Mouse (Mus musculus) liver, adult 2 months (tissue): ENCODE data around the gene Csmd2. TPM values are rescaled to one million over a fixed set of nuclear protein-coding genes. Genes with fewer than 3 reads are reported as not detected.

Experiments
- DNase-seq: peaks from one replicate; pipeline ENCODE4 v3.0.0-alpha.2; 2011; ENCODE audit warnings: low read depth, low spot score; ENCODE audit errors: extremely low read depth
- H3K27ac ChIP-seq: fragments of 200-500 bp; replicated peaks from 2 replicates; pipeline ENCODE4 v1.5.1; 2012; ENCODE audit warnings: low read depth, mild to moderate bottlenecking, control low read depth, inconsistent platforms, low read length; ENCODE audit not compliant: insufficient read depth
- H3K27me3 ChIP-seq: fragments of 200-500 bp; 2 replicates; pipeline ENCODE4 v1.6.1; 2012; ENCODE audit warnings: mild to moderate bottlenecking, moderate library complexity, low read length, inconsistent platforms; ENCODE audit not compliant: control insufficient read depth, insufficient read depth
- H3K36me3 ChIP-seq: fragments of 200-500 bp; 2 replicates; pipeline ENCODE4 v1.6.1; 2012; ENCODE audit warnings: low read length, inconsistent platforms; ENCODE audit not compliant: control insufficient read depth, insufficient read depth
- H3K4me1 ChIP-seq: fragments of 200-500 bp; 2 replicates; pipeline ENCODE4 v1.6.1; 2011; ENCODE audit warnings: low read length; ENCODE audit not compliant: control insufficient read depth, insufficient read depth
- H3K4me3 ChIP-seq: fragments of 200-500 bp; 2 replicates; pipeline ENCODE4 v1.5.1; 2011; ENCODE audit warnings: low read depth, mild to moderate bottlenecking, control low read depth, low read length, moderate library complexity; ENCODE audit not compliant: insufficient read depth
- H3K79me2 ChIP-seq: fragments of 200-500 bp; 2 replicates; pipeline ENCODE4 v1.6.1; 2012; ENCODE audit warnings: inconsistent platforms, mild to moderate bottlenecking, low read length, moderate library complexity; ENCODE audit not compliant: control insufficient read depth, insufficient read depth
- H3K9ac ChIP-seq: fragments of 200-500 bp; 2 replicates; pipeline ENCODE4 v1.6.1; 2012; ENCODE audit warnings: low read depth, mild to moderate bottlenecking, control low read depth, inconsistent platforms, low read length
- CTCF ChIP-seq: fragments of 200-500 bp; IDR thresholded peaks from 2 replicates; pipeline ENCODE4 v1.5.1; 2011; ENCODE audit warnings: low read depth, low read length, control low read depth
- POLR2A ChIP-seq: fragments of 200-500 bp; IDR thresholded peaks from 2 replicates; pipeline ENCODE4 v1.6.1; 2011; ENCODE audit warnings: low read length, control low read depth; ENCODE audit not compliant: insufficient read depth; ENCODE audit errors: extremely low read depth
- WGBS: fragments of 180-500 bp; shearing (Covaris S2); methylation state at CpG from one replicate; pipeline ENCODE4 v1.1.7; 2018; 5-methylcytosine and 5-hydroxymethylcytosine counted together
- polyA plus RNA-seq: library from polyadenylated mRNA; depleted of rRNA; stranded (reverse); fragments of >200 nt; gene quantifications from 2 replicates; pipeline ENCODE4 v1.2.3, GENCODE M21; 2012
- total RNA-seq: library from RNA; depleted of rRNA; stranded (reverse); fragments of >200 nt; gene quantifications from 2 replicates; pipeline ENCODE4 v1.2.3, GENCODE M21; 2014

The Csmd2 gene
- total and polyA plus RNA-seq, 2 experiments, result not detected

DNA sequence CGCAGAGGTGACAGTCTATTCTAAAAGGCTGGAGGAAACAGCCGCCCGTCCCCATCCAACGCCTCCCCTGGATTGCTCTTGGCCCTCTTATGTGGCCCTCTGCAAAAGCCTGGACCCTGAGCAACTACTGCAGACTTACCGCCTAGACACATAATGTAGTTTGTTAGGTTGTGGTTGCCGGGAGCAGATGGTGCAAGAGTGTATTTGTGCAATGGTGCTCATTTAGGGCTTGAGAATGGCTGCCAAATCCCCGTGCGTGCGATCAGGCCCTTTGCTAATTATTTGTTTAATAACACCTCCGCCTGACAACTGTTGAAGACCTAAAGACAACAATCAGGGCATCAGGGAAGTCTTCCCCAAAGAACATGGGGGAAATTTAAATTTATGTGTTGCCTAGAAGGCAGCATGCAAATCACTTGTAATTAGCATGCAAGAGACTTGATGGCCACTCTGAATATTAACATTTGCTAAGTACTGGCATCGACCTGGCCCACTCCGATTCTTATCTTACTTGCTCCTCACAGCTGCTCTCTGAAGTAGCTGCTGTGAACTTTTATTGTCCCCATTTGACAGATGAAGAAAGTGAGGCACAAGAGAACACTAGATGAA lies 147.5 kb downstream of the Csmd2 start:
- Histone ChIP-seq H3K4me1 (no peaks in the 10 kb centered on the region), H3K27ac (no peak overlapping the region), H3K27me3 (no peaks in the 10 kb centered on the region), H3K4me3 (no peak overlapping the region), H3K36me3 (no peaks in the 10 kb centered on the region), H3K9ac (no peak overlapping the region), H3K79me2 (no peaks in the 10 kb centered on the region)
- no peak for DNase-seq
- WGBS, result 81% methylated on average over 12 of the region's 12 CpGs
- TF ChIP-seq CTCF (no peak), POLR2A (no peak)

GRCm38 (mm10) chr4:128139991-128140390 lies 152.3 kb downstream of the Csmd2 start:
- H3K27me3 ChIP-seq, result no peaks in the 10 kb centered on the region
- no peak overlapping the region for H3K9ac ChIP-seq
- no peak overlapping the region for H3K4me3 ChIP-seq
- H3K36me3 ChIP-seq, result no peaks in the 10 kb centered on the region
- H3K79me2 ChIP-seq, result no peaks in the 10 kb centered on the region
- H3K4me1 ChIP-seq, result no peaks in the 10 kb centered on the region
- DNase-seq, result no peak
- H3K27ac ChIP-seq, result no peak overlapping the region
- no peak for TF ChIP-seq CTCF
- TF ChIP-seq POLR2A, result no peak
- 83% methylated on average over 2 of the region's 2 CpGs for WGBS

DNA sequence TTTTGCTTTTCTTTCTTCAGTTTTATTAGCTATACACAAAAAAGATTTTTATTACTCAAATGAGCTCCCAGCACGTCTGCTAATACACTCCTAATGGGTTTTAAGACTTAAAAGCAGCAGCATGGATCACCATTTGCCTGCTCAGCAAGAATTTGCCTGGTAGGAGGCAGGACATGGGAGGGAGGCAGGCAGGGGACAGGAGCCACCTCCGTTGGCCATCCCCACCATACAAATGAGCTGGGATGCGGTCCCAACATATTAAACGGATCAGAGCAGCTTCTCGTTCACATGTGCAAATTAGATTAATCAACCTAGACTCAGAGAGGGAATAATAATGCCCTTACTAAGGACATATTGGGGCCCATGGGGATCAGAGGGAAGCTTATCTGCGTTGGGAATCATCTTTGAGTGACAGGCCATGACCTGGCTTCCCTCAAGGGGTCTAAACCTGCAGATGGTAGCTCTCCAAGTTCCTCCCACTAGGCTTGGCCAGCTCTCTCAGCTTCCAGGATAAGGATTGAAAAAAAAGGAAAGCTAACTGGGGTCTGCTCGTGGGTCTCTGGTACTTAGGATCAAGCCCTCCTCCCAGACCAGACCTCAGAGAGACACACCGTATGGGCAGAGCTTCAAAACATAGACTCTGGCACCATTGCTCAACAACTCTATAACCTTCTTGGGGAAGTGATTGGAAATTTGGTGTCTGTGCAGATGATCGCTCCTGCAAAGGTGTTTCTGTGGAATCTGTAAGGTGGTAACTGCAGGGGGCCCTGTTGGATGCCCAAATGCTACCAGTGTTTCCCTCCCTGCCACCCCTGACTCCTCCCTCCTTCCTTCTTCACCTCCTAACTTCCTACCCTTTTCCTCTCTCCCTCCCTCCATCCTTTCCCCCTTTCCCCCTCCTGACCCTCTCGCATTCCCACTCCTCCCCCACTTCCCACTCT lies 153.8 kb downstream of the Csmd2 start:
- 67% methylated on average over 10 of the region's 10 CpGs for WGBS
- TF ChIP-seq CTCF (no peak), POLR2A (no peak)
- Histone ChIP-seq H3K79me2 (no peaks in the 10 kb centered on the region), H3K4me1 (no peaks in the 10 kb centered on the region), H3K27me3 (no peaks in the 10 kb centered on the region), H3K9ac (no peak overlapping the region), H3K4me3 (no peak overlapping the region), H3K36me3 (no peaks in the 10 kb centered on the region), H3K27ac (no peak overlapping the region)
- DNase-seq, result no peak

DNA sequence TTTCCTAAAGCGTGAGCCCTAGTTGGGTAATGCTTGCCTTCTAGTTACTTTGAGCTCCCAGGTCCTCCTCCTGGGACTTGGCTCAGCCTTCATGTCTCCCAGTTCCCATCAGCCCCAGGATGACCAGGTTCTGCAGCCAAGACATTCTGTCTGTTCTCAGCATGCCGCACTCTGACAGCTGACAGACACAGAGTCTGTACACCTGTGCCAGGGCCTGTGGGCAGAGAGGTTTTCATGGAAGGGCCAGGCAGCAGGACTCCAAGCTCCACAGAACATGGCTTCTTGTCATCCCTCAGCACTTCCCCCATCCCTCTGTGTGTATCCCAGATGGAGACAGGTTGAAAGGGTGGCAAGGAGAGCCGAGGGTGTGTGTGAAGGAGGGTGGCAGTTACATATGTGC lies 154.6 kb downstream of the Csmd2 start:
- Histone ChIP-seq H3K36me3 (no peaks in the 10 kb centered on the region), H3K9ac (no peak overlapping the region), H3K79me2 (no peaks in the 10 kb centered on the region), H3K27me3 (no peaks in the 10 kb centered on the region), H3K4me1 (no peaks in the 10 kb centered on the region), H3K4me3 (no peak overlapping the region), H3K27ac (no peak overlapping the region)
- TF ChIP-seq POLR2A, result no peak
- TF ChIP-seq CTCF, result no peak
- 72% methylated on average over 3 of the region's 3 CpGs for WGBS
- DNase-seq, result no peak

GRCm38 (mm10) chr4:128143147-128143546 lies 155.5 kb downstream of the Csmd2 start:
- Histone ChIP-seq H3K36me3 (no peaks in the 10 kb centered on the region), H3K79me2 (no peaks in the 10 kb centered on the region), H3K27ac (no peak overlapping the region), H3K27me3 (no peaks in the 10 kb centered on the region), H3K9ac (no peak overlapping the region), H3K4me1 (no peaks in the 10 kb centered on the region), H3K4me3 (no peak overlapping the region)
- TF ChIP-seq POLR2A, result no peak
- WGBS, result 73% methylated on average over 3 of the region's 3 CpGs
- DNase-seq, result no peak

- WGBS, result 86% methylated on average over 4 of the region's 4 CpGs
- Histone ChIP-seq H3K4me3 (no peak overlapping the region), H3K36me3 (no peaks in the 10 kb centered on the region), H3K4me1 (no peaks in the 10 kb centered on the region), H3K79me2 (no peaks in the 10 kb centered on the region), H3K27me3 (no peaks in the 10 kb centered on the region), H3K27ac (no peak overlapping the region), H3K9ac (no peak overlapping the region)
- no peak for TF ChIP-seq POLR2A
- no peak for TF ChIP-seq CTCF
- no peak for DNase-seq
Observed at GRCm38 (mm10) chr4:128149524-128149923, 161.9 kb downstream of the Csmd2 start.
